Mouse (Mus musculus): ENCODE measurements around the gene Rbfox1. TPM values are rescaled to one million over a fixed set of nuclear protein-coding genes. Genes with fewer than 3 reads are reported as not detected.

The Rbfox1 gene
- total and polyA plus RNA-seq, 3 experiments, result not detected

DNA sequence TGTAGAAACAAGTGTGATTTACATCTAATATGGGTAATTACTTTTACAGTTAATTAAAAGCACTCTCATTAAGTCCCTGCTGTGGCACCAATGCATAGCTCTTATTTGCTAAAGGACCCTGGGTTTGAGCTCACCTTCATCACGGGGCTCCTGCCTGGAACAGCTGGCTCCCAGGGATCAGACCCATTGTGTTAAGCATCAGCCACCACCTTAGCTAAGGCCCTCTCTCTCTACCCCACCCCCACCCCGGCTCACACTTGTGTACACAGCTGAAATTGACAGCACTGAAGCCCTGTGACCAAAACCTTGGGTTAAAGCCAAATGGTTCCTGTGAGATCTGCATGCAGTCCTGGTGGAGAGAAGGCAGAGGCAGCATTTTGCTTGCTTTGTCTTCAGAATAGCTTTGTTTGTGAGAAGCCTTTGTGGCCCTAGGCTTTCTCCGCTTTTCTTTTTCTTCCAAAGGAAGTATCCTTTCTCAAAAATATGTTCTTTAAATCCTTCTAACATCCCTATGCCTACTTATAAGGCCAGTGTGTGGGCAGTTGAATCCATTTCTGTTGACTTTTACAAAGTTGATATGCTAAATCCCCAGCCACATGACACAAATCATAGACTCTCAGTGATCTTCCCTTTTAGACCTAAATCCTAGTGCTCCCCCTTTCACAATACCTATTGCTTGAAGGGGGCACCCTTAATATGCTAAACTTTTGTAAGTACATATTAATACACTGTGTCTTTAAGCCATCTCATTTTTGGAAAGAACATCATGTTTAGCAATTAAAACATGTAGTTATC is 594.7 kb downstream of the Rbfox1 start:
- no peak for TF ChIP-seq ELF1 (IDR thresholded peaks at IDR 0.05; ENCODE audit: low read depth, low read length)
- TF ChIP-seq MEF2A (IDR thresholded peaks at IDR 0.05; ENCODE audit: extremely low read depth, insufficient replicate concordance, low read depth, low read length, poor library complexity, severe bottlenecking), result no peak
- no peak for TF ChIP-seq MXI1 (IDR thresholded peaks at IDR 0.05; ENCODE audit: low read depth, low read length)
- no peak for TF ChIP-seq CHD2 (IDR thresholded peaks at IDR 0.05; ENCODE audit: low read length)
- TF ChIP-seq MAFK (IDR thresholded peaks at IDR 0.05; ENCODE audit: borderline replicate concordance, low read depth, low read length), result no peak
- H3K9me3 ChIP-seq (replicated peaks; ENCODE audit: insufficient read depth, low read length), result no peaks in the 10 kb centered on the region
- H3K27ac ChIP-seq (ENCODE audit: control insufficient read depth, low read depth, low read length), result no peak overlapping the region
- no peaks in the 10 kb centered on the region for H3K36me3 ChIP-seq (ENCODE audit: control insufficient read depth in 1 of 2, insufficient read depth in 2 of 2, low read length in 2 of 2)
- H3K27me3 ChIP-seq (ENCODE audit: control insufficient read depth in 1 of 2, insufficient read depth in 2 of 2, low read length in 2 of 2), result no peaks in the 10 kb centered on the region
- no peaks in the 10 kb centered on the region for H3K79me2 ChIP-seq (ENCODE audit: control insufficient read depth, insufficient read depth, low read length, poor library complexity)
- H3K4me1 ChIP-seq (ENCODE audit: control insufficient read depth in 1 of 2, insufficient read depth in 2 of 2, low read length in 2 of 2), result no peaks in the 10 kb centered on the region
- H3K9ac ChIP-seq (ENCODE audit: control insufficient read depth, low read depth, low read length, poor library complexity, severe bottlenecking), result no peak overlapping the region
- H3K4me3 ChIP-seq (ENCODE audit: control insufficient read depth in 1 of 2, insufficient read depth in 1 of 2, low read depth in 2 of 2, low read length in 2 of 2), result no peak overlapping the region
- DNase-seq (ENCODE audit: low read depth, low spot score), result no peak

- Histone ChIP-seq H3K4me3 (ENCODE audit: control insufficient read depth in 1 of 2, insufficient read depth in 1 of 2, low read depth in 2 of 2, low read length in 2 of 2) (no peak overlapping the region), H3K27ac (ENCODE audit: control insufficient read depth, low read depth, low read length) (no peak overlapping the region), H3K79me2 (ENCODE audit: control insufficient read depth, insufficient read depth, low read length, poor library complexity) (no peaks in the 10 kb centered on the region), H3K4me1 (ENCODE audit: control insufficient read depth in 1 of 2, insufficient read depth in 2 of 2, low read length in 2 of 2) (no peaks in the 10 kb centered on the region), H3K9me3 (replicated peaks; ENCODE audit: insufficient read depth, low read length) (no peaks in the 10 kb centered on the region), H3K36me3 (ENCODE audit: control insufficient read depth in 1 of 2, insufficient read depth in 2 of 2, low read length in 2 of 2) (no peaks in the 10 kb centered on the region), H3K9ac (ENCODE audit: control insufficient read depth, low read depth, low read length, poor library complexity, severe bottlenecking) (no peak overlapping the region), H3K27me3 (ENCODE audit: control insufficient read depth in 1 of 2, insufficient read depth in 2 of 2, low read length in 2 of 2) (no peaks in the 10 kb centered on the region)
- DNase-seq (ENCODE audit: low read depth, low spot score), result peak; percentile 53
- TF ChIP-seq SMC3 (IDR thresholded peaks at IDR 0.05; ENCODE audit: low read depth, low read length) (peak; percentile 61), CTCF (IDR thresholded peaks at IDR 0.05 in 2 of 3, conservative IDR thresholded peaks at IDR 0.05 in 1 of 3; ENCODE audit: control insufficient read depth in 1 of 3, insufficient read depth in 1 of 3, low read depth in 2 of 3, low read length in 3 of 3, poor library complexity in 1 of 3, severe bottlenecking in 1 of 3) (peak; percentile 29 to 65 (median 55)), RAD21 (IDR thresholded peaks at IDR 0.05; ENCODE audit: low read depth, low read length) (peak; percentile 64), GATA1 (IDR thresholded peaks at IDR 0.05; ENCODE audit: low read depth, low read length) (no peak), ZC3H11A (IDR thresholded peaks at IDR 0.05; ENCODE audit: low read depth, low read length) (peak; percentile 21; the same call in 1 of the 2 replicates), KAT2A (conservative IDR thresholded peaks at IDR 0.05; ENCODE audit: low read depth, low read length) (no peak), SIN3A (IDR thresholded peaks at IDR 0.05; ENCODE audit: low read length) (no peak)
Measured at GRCm38 (mm10) chr16:6480411-6480728, 595.2 kb downstream of the Rbfox1 start.

GRCm38 (mm10) chr16:6483628-6484027 is 598.5 kb downstream of the Rbfox1 start:
- no peak for DNase-seq (ENCODE audit: low read depth, low spot score)
- no peaks in the 10 kb centered on the region for H3K27me3 ChIP-seq (ENCODE audit: control insufficient read depth in 1 of 2, insufficient read depth in 2 of 2, low read length in 2 of 2)
- H3K27ac ChIP-seq (ENCODE audit: control insufficient read depth, low read depth, low read length), result no peak overlapping the region
- no peaks in the 10 kb centered on the region for H3K36me3 ChIP-seq (ENCODE audit: control insufficient read depth in 1 of 2, insufficient read depth in 2 of 2, low read length in 2 of 2)
- H3K4me3 ChIP-seq (ENCODE audit: control insufficient read depth in 1 of 2, insufficient read depth in 1 of 2, low read depth in 2 of 2, low read length in 2 of 2), result no peak overlapping the region
- no peaks in the 10 kb centered on the region for H3K4me1 ChIP-seq (ENCODE audit: control insufficient read depth in 1 of 2, insufficient read depth in 2 of 2, low read length in 2 of 2)
- H3K79me2 ChIP-seq (ENCODE audit: control insufficient read depth, insufficient read depth, low read length, poor library complexity), result no peaks in the 10 kb centered on the region
- H3K9me3 ChIP-seq (replicated peaks; ENCODE audit: insufficient read depth, low read length), result no peaks in the 10 kb centered on the region
- TF ChIP-seq ZNF384 (IDR thresholded peaks at IDR 0.05; ENCODE audit: low read depth, low read length), result no peak
- no peak for TF ChIP-seq RAD21 (IDR thresholded peaks at IDR 0.05; ENCODE audit: low read depth, low read length)
- no peak for TF ChIP-seq BHLHE40 (IDR thresholded peaks at IDR 0.05; ENCODE audit: borderline replicate concordance, low read depth, low read length)
- TF ChIP-seq TBP (IDR thresholded peaks at IDR 0.05; ENCODE audit: low read depth, low read length), result no peak
- TF ChIP-seq CHD2 (IDR thresholded peaks at IDR 0.05; ENCODE audit: low read length), result no peak
- no peak for TF ChIP-seq KAT2A (conservative IDR thresholded peaks at IDR 0.05; ENCODE audit: low read depth, low read length)
- no peak overlapping the region for H3K9ac ChIP-seq (ENCODE audit: control insufficient read depth, low read depth, low read length, poor library complexity, severe bottlenecking)
